13 mouse cellular contexts compared by ENCODE assay signal in genomic region chr10:107562875-107563274, GRCm38 (mm10).
DNase-seq lines count a peak whose midpoint lies in the region; ATAC-seq and TF ChIP-seq lines count a peak whose summit lies in the region.
"Had no signal": no experiment of that assay in that cellular context is flagged by ENCODE, and none has a peak within 500 bp of the region (broad histone marks: within the 10 kb centered on the region; RNA-seq: fewer than 3 reads in every experiment).

No protein-coding gene starts in this region.

- no peak overlapping the region for H3K4me3 ChIP-seq in intestine, embryonic 14.5 days (ENCODE audit: low read depth, low read length)
- no peak overlapping the region for H3K4me3 ChIP-seq in intestine, postnatal 0 days (ENCODE audit: low read depth, low read length)
- H3K4me3 ChIP-seq in midbrain, embryonic 13.5 days (replicated peaks): no peak overlapping the region
- no peak overlapping the region for H3K4me3 ChIP-seq in midbrain, embryonic 16.5 days (ENCODE audit: low read depth, low read length)
- H3K4me3 ChIP-seq: embryonic facial prominence, embryonic 15.5 days; intestine, embryonic 15.5 days had no signal

- H3K4me1 ChIP-seq in intestine, embryonic 14.5 days (replicated peaks; ENCODE audit: control insufficient read depth, insufficient read depth, low read length): no peaks in the 10 kb centered on the region
- H3K4me1 ChIP-seq in intestine, postnatal 0 days (replicated peaks; ENCODE audit: control insufficient read depth, insufficient read depth, low read length): no peaks in the 10 kb centered on the region
- peaks cover 3% of the 10 kb centered on the region; the same call in 1 of the 2 replicates for H3K4me1 ChIP-seq in midbrain, embryonic 13.5 days (replicated peaks)
- no peaks in the 10 kb centered on the region for H3K4me1 ChIP-seq in midbrain, embryonic 16.5 days (ENCODE audit: control insufficient read depth, insufficient read depth, low read length)
- H3K4me1 ChIP-seq: embryonic facial prominence, embryonic 15.5 days; intestine, embryonic 15.5 days had no signal

- no peak overlapping the region for H3K27ac ChIP-seq in intestine, embryonic 14.5 days (ENCODE audit: low read depth)
- no peak overlapping the region for H3K27ac ChIP-seq in intestine, postnatal 0 days (ENCODE audit: low read depth, low read length)
- H3K27ac ChIP-seq in midbrain, embryonic 13.5 days: no peak overlapping the region
- H3K27ac ChIP-seq in midbrain, embryonic 16.5 days (ENCODE audit: low read length): no peak overlapping the region
- H3K27ac ChIP-seq: embryonic facial prominence, embryonic 15.5 days; intestine, embryonic 15.5 days had no signal

- H3K36me3 ChIP-seq in intestine, embryonic 14.5 days (ENCODE audit: control insufficient read depth, insufficient read depth, low read length): no peaks in the 10 kb centered on the region
- no peaks in the 10 kb centered on the region for H3K36me3 ChIP-seq in intestine, postnatal 0 days (ENCODE audit: control insufficient read depth, insufficient read depth)
- H3K36me3 ChIP-seq in midbrain, embryonic 13.5 days: no peaks in the 10 kb centered on the region
- H3K36me3 ChIP-seq in midbrain, embryonic 16.5 days (ENCODE audit: control insufficient read depth, insufficient read depth, low read length): no peaks in the 10 kb centered on the region
- H3K36me3 ChIP-seq: embryonic facial prominence, embryonic 15.5 days; intestine, embryonic 15.5 days had no signal

- H3K9ac ChIP-seq in intestine, embryonic 14.5 days (ENCODE audit: low read length): no peak overlapping the region
- H3K9ac ChIP-seq in intestine, postnatal 0 days (ENCODE audit: low read depth, low read length): no peak overlapping the region
- H3K9ac ChIP-seq in midbrain, embryonic 13.5 days (replicated peaks): no peak overlapping the region
- H3K9ac ChIP-seq in midbrain, embryonic 16.5 days (ENCODE audit: low read depth, low read length): no peak overlapping the region
- H3K9ac ChIP-seq: embryonic facial prominence, embryonic 15.5 days; forebrain, postnatal 0 days; intestine, embryonic 15.5 days had no signal

- TF ChIP-seq CTCF in intestine, postnatal 0 days (IDR thresholded peaks at IDR 0.05; ENCODE audit: low read depth): no peak

- 11% methylated on average over 13 of the region's 13 CpGs for WGBS in intestine, embryonic 14.5 days
- WGBS in intestine, postnatal 0 days: 17% methylated on average over 13 of the region's 13 CpGs
- WGBS in midbrain, embryonic 13.5 days: 28% methylated on average over 13 of the region's 13 CpGs
- WGBS in midbrain, embryonic 16.5 days: 30% methylated on average over 13 of the region's 13 CpGs

- H3K4me2 ChIP-seq in intestine, embryonic 14.5 days (ENCODE audit: low read length): 0 out of 2 replicates have a peak overlapping the region, but pooled peaks have one; percentile 25
- H3K4me2 ChIP-seq in intestine, postnatal 0 days (replicated peaks; ENCODE audit: low read depth): no peak overlapping the region
- 0 out of 2 replicates have a peak overlapping the region, but pooled peaks have one; percentile 7 for H3K4me2 ChIP-seq in midbrain, embryonic 13.5 days (replicated peaks)
- no peak overlapping the region for H3K4me2 ChIP-seq in midbrain, embryonic 16.5 days (ENCODE audit: low read length)
- H3K4me2 ChIP-seq: embryonic facial prominence, embryonic 15.5 days; intestine, embryonic 15.5 days had no signal

- ATAC-seq in intestine, embryonic 14.5 days (replicated peaks; ENCODE audit: low FRiP score, low TSS enrichment, low read depth): no peak
- no peak for ATAC-seq in intestine, postnatal 0 days
- ATAC-seq in midbrain, embryonic 13.5 days: no peak
- no peak for ATAC-seq in midbrain, embryonic 16.5 days
- ATAC-seq: forebrain, postnatal 0 days; intestine, embryonic 15.5 days had no signal

- H3K9me3 ChIP-seq in intestine, embryonic 14.5 days (ENCODE audit: control insufficient read depth, low read length): no peaks in the 10 kb centered on the region
- H3K9me3 ChIP-seq in intestine, postnatal 0 days (ENCODE audit: control insufficient read depth): no peaks in the 10 kb centered on the region
- no peaks in the 10 kb centered on the region for H3K9me3 ChIP-seq in midbrain, embryonic 13.5 days
- no peaks in the 10 kb centered on the region for H3K9me3 ChIP-seq in midbrain, embryonic 16.5 days (replicated peaks; ENCODE audit: control insufficient read depth, low read length, poor library complexity, severe bottlenecking)
- H3K9me3 ChIP-seq: embryonic facial prominence, embryonic 15.5 days; intestine, embryonic 15.5 days had no signal

- DNase-seq in intestine, embryonic 14.5 days (ENCODE audit: low spot score): no peak
- DNase-seq in gastrocnemius, adult 18-20 months (ENCODE audit: low spot score): peak; percentile 83
- peak; percentile 27 for DNase-seq in retina, postnatal 1 day
- no peak for DNase-seq in urinary bladder, postnatal 25 days (ENCODE audit: low spot score)
- no peak for DNase-seq in left cerebral cortex, adult 9 months (ENCODE audit: low spot score in 2 of 2)
- DNase-seq: adrenal gland, postnatal 14 days; forebrain, postnatal 0 days; lung, adult 18-20 months had no signal

- no peaks in the 10 kb centered on the region for H3K27me3 ChIP-seq in intestine, embryonic 14.5 days (replicated peaks; ENCODE audit: control insufficient read depth, insufficient read depth, low read length)
- H3K27me3 ChIP-seq in intestine, postnatal 0 days (replicated peaks; ENCODE audit: control insufficient read depth, insufficient read depth, low read length): no peaks in the 10 kb centered on the region
- no peaks in the 10 kb centered on the region for H3K27me3 ChIP-seq in midbrain, embryonic 13.5 days
- no peaks in the 10 kb centered on the region for H3K27me3 ChIP-seq in midbrain, embryonic 16.5 days (ENCODE audit: control insufficient read depth, insufficient read depth, low read depth, low read length)
- H3K27me3 ChIP-seq: embryonic facial prominence, embryonic 15.5 days; intestine, embryonic 15.5 days had no signal

Comparison
In these comparisons a context has a peak if more than half of its experiments do, and no peak if none do; other contexts are left out.
1. H3K4me2 ChIP-seq: peak in intestine, embryonic 14.5 days (single experiment) and midbrain, embryonic 13.5 days (single experiment); none in intestine, postnatal 0 days (single experiment) and midbrain, embryonic 16.5 days (single experiment).
2. DNase-seq: peak in gastrocnemius, adult 18-20 months (single experiment) and retina, postnatal 1 day (single experiment); none in intestine, embryonic 14.5 days (single experiment), urinary bladder, postnatal 25 days (single experiment) and left cerebral cortex, adult 9 months (0 of 2).